Mouse (Mus musculus): ENCODE measurements around the gene Xrcc5.

Gene Xrcc5

GRCm38 (mm10) chr1:72432579-72432978 lies 125.4 kb downstream of the Xrcc5 start:
- ATAC-seq (ENCODE audit: insufficient number of reproducible peaks, low FRiP score, low TSS enrichment) = no peak

GRCm38 (mm10) chr1:72434510-72434909 lies 127.3 kb downstream of the Xrcc5 start:
- no peak for ATAC-seq (ENCODE audit: insufficient number of reproducible peaks, low FRiP score, low TSS enrichment)

GRCm38 (mm10) chr1:72436967-72437366 lies 129.7 kb downstream of the Xrcc5 start:
- ATAC-seq (ENCODE audit: insufficient number of reproducible peaks, low FRiP score, low TSS enrichment) = no peak

GRCm38 (mm10) chr1:72439146-72439545 lies 131.9 kb downstream of the Xrcc5 start:
- ATAC-seq (ENCODE audit: insufficient number of reproducible peaks, low FRiP score, low TSS enrichment) = peak; percentile 76

GRCm38 (mm10) chr1:72442747-72443146 lies 135.5 kb downstream of the Xrcc5 start:
- ATAC-seq (ENCODE audit: insufficient number of reproducible peaks, low FRiP score, low TSS enrichment) = no peak
